Mouse (Mus musculus) CH12F3 (cell line): ENCODE data around the gene Fetub.

ENCODE experiments used
- in situ Hi-C: fragments of 300-500 bp; cut with MboI; formaldehyde crosslinking; loops from 2 replicates; pipeline ENCODE4 v1.14.3; 2020; ENCODE audit warnings: low sequenced_read_pairs

Gene Fetub

DNA sequence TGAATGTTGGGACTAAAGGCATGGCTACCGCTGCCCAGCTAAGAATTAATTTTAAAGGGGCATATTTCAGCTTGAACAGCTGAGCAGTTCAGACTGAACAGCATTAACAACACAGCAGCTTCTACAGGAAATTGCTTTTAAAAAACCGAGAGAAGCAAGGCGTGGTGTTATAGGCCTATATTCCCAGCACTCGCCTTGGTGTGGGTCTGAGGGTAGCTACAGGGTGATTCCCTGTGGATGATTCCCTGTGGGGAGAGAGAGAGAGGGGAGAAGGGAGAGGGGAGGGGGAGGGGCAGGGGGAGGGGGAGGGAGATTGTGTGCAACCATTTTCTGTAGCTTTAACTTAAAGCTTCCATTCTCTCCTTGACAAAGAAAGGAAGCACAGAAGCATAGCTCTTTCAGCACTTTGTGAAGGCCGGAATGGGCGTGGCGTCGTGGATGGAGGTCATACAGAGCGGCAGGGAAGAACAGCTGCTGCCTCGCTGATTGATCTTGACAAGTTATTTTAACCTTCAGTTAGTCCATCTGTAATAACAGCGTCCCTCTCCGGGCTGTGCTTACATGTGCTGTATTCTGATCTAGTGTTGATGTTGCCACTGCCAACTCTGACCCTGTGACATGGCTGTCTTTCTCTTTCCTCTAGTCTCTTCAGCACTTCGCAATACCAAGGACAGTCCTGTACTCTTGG lies 37.4 kb downstream of the Fetub start:
- in situ Hi-C loops: no loop called here

DNA sequence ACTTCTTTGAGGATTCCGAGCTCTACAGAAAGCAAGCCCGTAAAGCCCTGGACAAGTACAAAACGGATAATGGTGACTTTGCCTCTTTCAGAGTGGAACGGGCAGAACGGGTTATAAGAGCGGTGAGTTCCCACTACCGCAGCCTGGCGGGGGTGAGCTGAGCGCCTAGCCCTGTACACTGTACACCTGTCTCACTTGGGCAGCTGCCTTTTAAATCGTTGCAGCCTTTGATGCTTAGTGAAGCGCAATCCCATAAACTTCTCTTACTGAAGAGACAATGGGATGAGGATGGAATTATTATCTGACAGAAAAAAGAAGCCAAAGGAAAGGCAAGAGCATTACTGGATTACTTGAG lies 37.9 kb downstream of the Fetub start:
- in situ Hi-C loops: no loop called here

DNA sequence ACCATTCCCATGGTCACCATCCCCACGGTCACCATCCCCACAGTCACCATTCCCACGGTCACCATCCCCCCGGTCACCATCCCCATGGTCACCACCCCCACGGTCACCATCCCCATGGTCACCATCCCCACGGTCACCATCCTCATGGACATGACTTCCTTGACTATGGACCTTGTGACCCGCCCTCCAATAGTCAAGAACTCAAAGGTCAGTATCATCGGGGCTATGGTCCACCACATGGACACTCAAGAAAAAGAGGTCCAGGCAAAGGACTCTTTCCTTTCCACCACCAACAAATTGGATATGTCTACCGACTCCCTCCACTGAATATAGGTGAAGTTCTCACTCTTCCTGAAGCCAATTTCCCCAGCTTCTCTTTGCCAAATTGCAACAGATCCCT lies 42.9 kb downstream of the Fetub start:
- in situ Hi-C loops: no loop called here

DNA sequence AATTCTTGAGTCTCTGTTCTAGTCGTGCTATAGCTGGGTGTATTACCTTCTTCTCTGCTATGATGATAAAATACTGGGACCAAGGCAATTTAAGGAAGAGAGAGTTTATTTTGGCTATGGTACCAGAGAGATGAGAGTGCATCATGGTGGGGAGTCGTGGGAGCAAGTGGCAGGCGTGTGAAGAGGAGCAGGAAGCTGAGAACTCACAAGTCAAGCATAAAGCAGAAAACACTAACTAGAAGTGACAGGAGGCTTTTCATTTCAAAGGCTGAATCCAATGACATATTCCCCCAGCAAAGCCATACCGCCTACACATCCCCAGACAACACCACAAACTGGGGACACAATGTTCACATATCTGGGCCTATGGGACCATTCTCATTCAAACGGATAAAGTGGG lies 44.1 kb downstream of the Fetub start:
- in situ Hi-C loops: no loop called here

DNA sequence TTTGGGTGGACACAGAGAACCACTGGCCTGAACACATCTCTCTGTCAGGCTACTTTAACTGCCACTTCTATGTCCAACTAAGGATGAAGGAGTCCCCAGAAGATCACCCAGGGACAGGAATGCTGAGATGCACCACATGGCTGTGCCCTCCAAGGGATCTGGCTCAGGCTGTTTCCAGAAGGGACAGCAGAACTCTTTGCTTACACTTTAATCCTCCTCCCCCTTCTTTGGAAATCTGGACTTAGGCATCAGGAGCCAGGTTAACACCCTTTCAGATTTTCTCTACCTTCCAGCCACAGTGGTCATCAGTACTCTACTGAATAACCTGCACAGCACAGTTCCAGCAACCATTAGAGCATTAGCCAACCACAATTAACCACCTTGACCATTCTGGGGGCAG lies 45.2 kb downstream of the Fetub start:
- in situ Hi-C loops: no loop called here

DNA sequence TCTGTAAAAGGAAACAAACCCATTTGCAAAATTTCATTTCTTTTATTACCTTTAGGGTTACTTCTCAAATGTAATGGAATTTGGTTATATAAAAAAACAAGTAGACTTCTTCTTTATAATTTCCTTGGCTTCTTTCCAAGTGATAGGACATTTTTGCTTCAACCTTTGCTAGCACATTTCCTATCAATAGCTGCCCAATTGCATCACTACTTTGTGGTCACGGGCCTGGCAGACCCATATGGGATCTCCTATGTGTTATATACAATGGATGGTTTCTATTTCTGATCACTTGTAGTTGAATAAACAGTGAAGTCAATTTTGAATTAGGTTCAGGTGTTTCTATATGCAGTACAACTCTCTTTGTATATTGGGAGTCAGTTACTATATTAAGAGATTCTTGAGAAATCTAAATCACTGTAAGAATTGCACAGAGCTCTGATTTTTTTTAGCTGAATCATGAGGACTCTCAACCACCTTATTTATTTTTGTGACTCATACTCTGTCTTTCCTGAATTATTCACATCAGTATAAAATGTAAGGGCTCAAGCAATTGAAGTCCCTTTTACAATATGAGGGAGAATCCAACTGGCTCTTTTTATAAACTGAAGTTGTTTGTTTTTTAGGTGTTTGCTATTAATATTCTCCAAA lies 49.4 kb downstream of the Fetub start:
- in situ Hi-C loops: no loop called here
